Comparison of ENCODE assay signal across 26 mouse cellular contexts in genomic region chr6:85884311-85884710, GRCm38 (mm10). TPM values are rescaled to one million over a fixed set of nuclear protein-coding genes. Genes with fewer than 3 reads are reported as not detected.
DNase-seq lines count a peak whose midpoint lies in the region; ATAC-seq lines count a peak whose summit lies in the region.
"Had no signal": no experiment of that assay in that cellular context is flagged by ENCODE, and none has a peak within 500 bp of the region (broad histone marks: within the 10 kb centered on the region; RNA-seq: fewer than 3 reads in every experiment).

No protein-coding gene starts in this region.

- H3K4me3 ChIP-seq in neural tube, embryonic 15.5 days (replicated peaks) = no peak overlapping the region
- H3K4me3 ChIP-seq: embryonic facial prominence, embryonic 13.5 days; embryonic facial prominence, embryonic 15.5 days; erythroblast, embryonic 14.5 days; forebrain, embryonic 10.5 days; forebrain, embryonic 12.5 days had no signal

- no peaks in the 10 kb centered on the region for H3K4me1 ChIP-seq in neural tube, embryonic 15.5 days
- H3K4me1 ChIP-seq: embryonic facial prominence, embryonic 13.5 days; embryonic facial prominence, embryonic 15.5 days; forebrain, embryonic 10.5 days; forebrain, embryonic 12.5 days had no signal

- DNase-seq in neural tube, embryonic 10.5 days (ENCODE audit: extremely low spot score, low spot score) = peak; percentile 3
- DNase-seq in R1 (ENCODE audit: low read depth, low spot score) (peak; percentile 50), ZHBTc4 (ENCODE audit: low read depth, low spot score) (peak; percentile 22)
- DNase-seq in lung, adult 18-20 months = no peak
- DNase-seq in thymus, postnatal 25 days = no peak
- DNase-seq: adrenal gland, adult 2 months; adrenal gland, postnatal 10 days; adrenal gland, postnatal 25 days; cerebellum, adult 11 months; cerebellum, adult 18-20 months; cerebellum, adult 8-10 months; cerebellum, adult 9-11 months; cerebellum, postnatal 14 days; cerebellum, postnatal 36 days; embryo, embryonic 11 days had no signal

- H3K36me3 ChIP-seq in neural tube, embryonic 15.5 days = no peaks in the 10 kb centered on the region
- H3K36me3 ChIP-seq: embryonic facial prominence, embryonic 15.5 days; forebrain, embryonic 10.5 days; forebrain, embryonic 12.5 days had no signal

- H3K4me2 ChIP-seq in neural tube, embryonic 15.5 days = no peak overlapping the region
- H3K4me2 ChIP-seq: embryonic facial prominence, embryonic 13.5 days; embryonic facial prominence, embryonic 15.5 days; forebrain, embryonic 12.5 days had no signal

- no peak overlapping the region for H3K9ac ChIP-seq in neural tube, embryonic 15.5 days (replicated peaks)
- H3K9ac ChIP-seq: embryonic facial prominence, embryonic 13.5 days; embryonic facial prominence, embryonic 15.5 days; forebrain, embryonic 12.5 days had no signal

- no peak overlapping the region for H3K27ac ChIP-seq in neural tube, embryonic 15.5 days (replicated peaks)
- H3K27ac ChIP-seq: embryonic facial prominence, embryonic 13.5 days; embryonic facial prominence, embryonic 15.5 days; forebrain, embryonic 10.5 days; forebrain, embryonic 12.5 days had no signal

- H3K27me3 ChIP-seq in neural tube, embryonic 15.5 days (replicated peaks) = no peaks in the 10 kb centered on the region
- H3K27me3 ChIP-seq: embryonic facial prominence, embryonic 13.5 days; embryonic facial prominence, embryonic 15.5 days; forebrain, embryonic 12.5 days had no signal

- no peak for ATAC-seq in neural tube, embryonic 15.5 days (ENCODE audit: low FRiP score)
- ATAC-seq: forebrain, embryonic 14.5 days; forebrain, embryonic 16.5 days had no signal

- WGBS in neural tube, embryonic 15.5 days = 87% methylated on average over 1 of the region's 1 CpGs

- H3K9me3 ChIP-seq in neural tube, embryonic 15.5 days (replicated peaks) = peaks cover 8% of the 10 kb centered on the region; the same call in 1 of the 2 replicates

RNA-seq across cellular contexts. Expression of gene Nat8f2, which starts 15.4 kb away (rescaled TPM):
- 0.05 TPM in 1 of 2 replicates, not detected in the other for polyA plus RNA-seq in neural tube, embryonic 15.5 days (2015; fragmentation: Nextera tagmentation; extraction: Ambion mirVana)
- polyA plus RNA-seq: C2C12; embryonic facial prominence, embryonic 11.5 days; embryonic facial prominence, embryonic 13.5 days; erythroblast, embryonic 14.5 days; forebrain, embryonic 10.5 days; forebrain, embryonic 12.5 days; forebrain, embryonic 14.5 days; forebrain, embryonic 16.5 days had no signal

RNA-seq across cellular contexts. Expression of gene Nat8f4, which starts 20.4 kb away (rescaled TPM):
- 4.5 and 4.8 TPM in 2 replicates for polyA plus RNA-seq in neural tube, embryonic 15.5 days (2015; fragmentation: Nextera tagmentation; extraction: Ambion mirVana)
- polyA plus RNA-seq: erythroblast, embryonic 14.5 days had no signal

RNA-seq across cellular contexts. Expression of gene Tprkb, which starts 27.4 kb away (rescaled TPM):
- 50.5 and 52.4 TPM in 2 replicates for polyA plus RNA-seq in neural tube, embryonic 15.5 days (2015; fragmentation: Nextera tagmentation; extraction: Ambion mirVana)

RNA-seq across cellular contexts. Expression of gene Nat8f1, which starts 31.2 kb away (rescaled TPM):
- 17.5 and 21.6 TPM in 2 replicates for polyA plus RNA-seq in neural tube, embryonic 15.5 days (2015; fragmentation: Nextera tagmentation; extraction: Ambion mirVana)
- polyA plus RNA-seq: erythroblast, embryonic 14.5 days had no signal

RNA-seq across cellular contexts. Expression of gene Nat8, which starts 52.4 kb away (rescaled TPM):
- 0.32 TPM in 1 of 2 replicates, not detected in the other for polyA plus RNA-seq in neural tube, embryonic 15.5 days (2015; fragmentation: Nextera tagmentation; extraction: Ambion mirVana)
- polyA plus RNA-seq: brain, embryonic 14.5 days; C2C12; embryonic facial prominence, embryonic 11.5 days; embryonic facial prominence, embryonic 13.5 days; embryonic facial prominence, embryonic 15.5 days; erythroblast, embryonic 14.5 days; forebrain, embryonic 10.5 days; forebrain, embryonic 12.5 days; forebrain, embryonic 14.5 days; forebrain, embryonic 16.5 days had no signal

Comparison
In these comparisons a context has a peak if more than half of its experiments do, and no peak if none do; other contexts are left out.
1. DNase-seq: peak in neural tube, embryonic 10.5 days (single experiment), R1 (single experiment) and ZHBTc4 (single experiment); none in lung, adult 18-20 months (0 of 2) and thymus, postnatal 25 days (single experiment).